Mouse (Mus musculus) liver, embryonic 14.5 days (tissue): ENCODE data around the gene Dcun1d1.

Source experiments
- CTCF ChIP-seq: IDR thresholded peaks from 2 replicates; pipeline ENCODE4 v1.5.1; 2016; ENCODE audit warnings: antibody characterized with exemption, low read depth, control low read depth
- EP300 ChIP-seq: IDR thresholded peaks from 2 replicates; pipeline ENCODE4 v1.6.1; 2016; ENCODE audit warnings: antibody characterized with exemption, low read depth

- TF ChIP-seq EP300 (no peak), CTCF (no peak)
Observed at GRCm38 (mm10) chr3:35929831-35930230, 7.4 kb downstream of the Dcun1d1 start.
